Mouse (Mus musculus): ENCODE results near the gene Pigyl.

The Pigyl gene

GRCm38 (mm10) chr9:22196412-22196811 is 39.8 kb downstream of the Pigyl start:
- no peak for DNase-seq (ENCODE audit: low read depth, low spot score)

All from ZHBTc4 (cell line).